22 mouse cellular contexts compared by ENCODE assay signal in genomic region chr7:110583705-110584104, GRCm38 (mm10). TPM values are rescaled to one million over a fixed set of nuclear protein-coding genes. Genes with fewer than 3 reads are reported as not detected.
DNase-seq lines count a peak whose midpoint lies in the region; ATAC-seq lines count a peak whose summit lies in the region.
"Had no signal": no experiment of that assay in that cellular context is flagged by ENCODE, and none has a peak within 500 bp of the region (broad histone marks: within the 10 kb centered on the region; RNA-seq: fewer than 3 reads in every experiment).

No protein-coding gene starts in this region.

- H3K36me3 ChIP-seq in hindbrain, embryonic 12.5 days: no peaks in the 10 kb centered on the region
- H3K36me3 ChIP-seq in hindbrain, embryonic 11.5 days (ENCODE audit: control insufficient read depth, insufficient read depth, low read length): no peaks in the 10 kb centered on the region
- H3K36me3 ChIP-seq in limb, embryonic 11.5 days (ENCODE audit: control insufficient read depth, insufficient read depth, low read length): no peaks in the 10 kb centered on the region
- no peaks in the 10 kb centered on the region for H3K36me3 ChIP-seq in limb, embryonic 10.5 days
- no peaks in the 10 kb centered on the region for H3K36me3 ChIP-seq in embryonic facial prominence, embryonic 14.5 days (ENCODE audit: control insufficient read depth, insufficient read depth, low read length)
- no peaks in the 10 kb centered on the region for H3K36me3 ChIP-seq in embryonic facial prominence, embryonic 15.5 days
- H3K36me3 ChIP-seq: limb, embryonic 12.5 days; liver, embryonic 13.5 days had no signal

- DNase-seq in hindbrain, embryonic 11.5 days (ENCODE audit: low spot score): no peak
- no peak for DNase-seq in limb, embryonic 11.5 days (ENCODE audit: low spot score)
- DNase-seq in limb, embryonic 10.5 days (ENCODE audit: low spot score): no peak
- DNase-seq in embryonic facial prominence, embryonic 14.5 days (ENCODE audit: low spot score): no peak
- DNase-seq in urinary bladder, adult 18-20 months (ENCODE audit: low spot score in 2 of 2): no peak
- DNase-seq: cerebellum, postnatal 36 days; gastrocnemius, postnatal 14 days; heart, adult 2 months; heart, postnatal 10 days; kidney, adult 11 months; kidney, postnatal 4 days; layer of hippocampus, adult 9-11 months; liver, embryonic 13.5 days; right cerebral cortex, postnatal 4 days; thymus, postnatal 14 days had no signal

- H3K27ac ChIP-seq in hindbrain, embryonic 12.5 days: no peak overlapping the region
- H3K27ac ChIP-seq in hindbrain, embryonic 11.5 days (ENCODE audit: low read depth, low read length): no peak overlapping the region
- no peak overlapping the region for H3K27ac ChIP-seq in limb, embryonic 11.5 days (replicated peaks; ENCODE audit: low read depth, low read length)
- no peak overlapping the region for H3K27ac ChIP-seq in limb, embryonic 10.5 days
- no peak overlapping the region for H3K27ac ChIP-seq in embryonic facial prominence, embryonic 14.5 days (replicated peaks; ENCODE audit: low read depth, low read length)
- H3K27ac ChIP-seq in embryonic facial prominence, embryonic 15.5 days (replicated peaks): no peak overlapping the region
- H3K27ac ChIP-seq: heart, adult 2 months; left cerebral cortex, adult 2 months; limb, embryonic 12.5 days; liver, embryonic 13.5 days had no signal

- ATAC-seq in hindbrain, embryonic 12.5 days (ENCODE audit: low FRiP score): peak; percentile 35; the same call in 1 of the 2 replicates
- ATAC-seq in hindbrain, embryonic 11.5 days (ENCODE audit: low FRiP score): no peak
- peak; percentile 13; the same call in 1 of the 2 replicates for ATAC-seq in limb, embryonic 11.5 days (ENCODE audit: insufficient number of reproducible peaks, low FRiP score, low TSS enrichment, low read depth)
- ATAC-seq in embryonic facial prominence, embryonic 14.5 days (ENCODE audit: low read depth): 0 out of 2 replicates have a peak, but pooled peaks have one; percentile 22
- ATAC-seq in embryonic facial prominence, embryonic 15.5 days (ENCODE audit: insufficient number of reproducible peaks, low FRiP score, low TSS enrichment, low read depth): 0 out of 2 replicates have a peak, but pooled peaks have one; percentile 24
- ATAC-seq: forebrain, embryonic 14.5 days; lung, postnatal 0 days had no signal

- no peaks in the 10 kb centered on the region for H3K9me3 ChIP-seq in hindbrain, embryonic 12.5 days (replicated peaks)
- no peaks in the 10 kb centered on the region for H3K9me3 ChIP-seq in hindbrain, embryonic 11.5 days (ENCODE audit: control insufficient read depth, low read length)
- no peaks in the 10 kb centered on the region for H3K9me3 ChIP-seq in limb, embryonic 11.5 days (ENCODE audit: control insufficient read depth, low read length)
- no peaks in the 10 kb centered on the region for H3K9me3 ChIP-seq in limb, embryonic 10.5 days (replicated peaks)
- H3K9me3 ChIP-seq in embryonic facial prominence, embryonic 14.5 days (ENCODE audit: control insufficient read depth, low read length): no peaks in the 10 kb centered on the region
- no peaks in the 10 kb centered on the region for H3K9me3 ChIP-seq in embryonic facial prominence, embryonic 15.5 days (replicated peaks)
- H3K9me3 ChIP-seq: limb, embryonic 12.5 days; liver, embryonic 13.5 days had no signal

- H3K9ac ChIP-seq in hindbrain, embryonic 12.5 days: no peak overlapping the region
- H3K9ac ChIP-seq in hindbrain, embryonic 11.5 days (ENCODE audit: low read depth, low read length): no peak overlapping the region
- no peak overlapping the region for H3K9ac ChIP-seq in limb, embryonic 11.5 days (ENCODE audit: low read length)
- no peak overlapping the region for H3K9ac ChIP-seq in embryonic facial prominence, embryonic 14.5 days (ENCODE audit: low read depth, low read length)
- no peak overlapping the region for H3K9ac ChIP-seq in embryonic facial prominence, embryonic 15.5 days
- H3K9ac ChIP-seq: limb, embryonic 12.5 days; liver, embryonic 13.5 days had no signal

- H3K4me3 ChIP-seq in hindbrain, embryonic 12.5 days: no peak overlapping the region
- no peak overlapping the region for H3K4me3 ChIP-seq in hindbrain, embryonic 11.5 days (ENCODE audit: low read depth, low read length)
- H3K4me3 ChIP-seq in limb, embryonic 11.5 days (ENCODE audit: low read depth, low read length): no peak overlapping the region
- H3K4me3 ChIP-seq in limb, embryonic 10.5 days: no peak overlapping the region
- no peak overlapping the region for H3K4me3 ChIP-seq in embryonic facial prominence, embryonic 14.5 days (ENCODE audit: low read depth, low read length)
- no peak overlapping the region for H3K4me3 ChIP-seq in embryonic facial prominence, embryonic 15.5 days (replicated peaks)
- H3K4me3 ChIP-seq: erythroblast, embryonic 14.5 days; heart, adult 2 months; left cerebral cortex, adult 2 months; limb, embryonic 12.5 days; liver, embryonic 13.5 days had no signal

- no peaks in the 10 kb centered on the region for H3K27me3 ChIP-seq in hindbrain, embryonic 12.5 days
- H3K27me3 ChIP-seq in hindbrain, embryonic 11.5 days (ENCODE audit: control insufficient read depth, insufficient read depth, low read length): no peaks in the 10 kb centered on the region
- H3K27me3 ChIP-seq in limb, embryonic 11.5 days (ENCODE audit: control insufficient read depth, insufficient read depth, low read length): no peaks in the 10 kb centered on the region
- H3K27me3 ChIP-seq in limb, embryonic 10.5 days (ENCODE audit: low read depth, poor library complexity, severe bottlenecking): no peaks in the 10 kb centered on the region
- no peaks in the 10 kb centered on the region for H3K27me3 ChIP-seq in embryonic facial prominence, embryonic 14.5 days (replicated peaks; ENCODE audit: control insufficient read depth, insufficient read depth, low read length)
- H3K27me3 ChIP-seq in embryonic facial prominence, embryonic 15.5 days: no peaks in the 10 kb centered on the region
- H3K27me3 ChIP-seq: limb, embryonic 12.5 days; liver, embryonic 13.5 days had no signal

- no peak overlapping the region for H3K4me2 ChIP-seq in hindbrain, embryonic 12.5 days (replicated peaks)
- H3K4me2 ChIP-seq in hindbrain, embryonic 11.5 days (replicated peaks; ENCODE audit: low read depth, low read length): no peak overlapping the region
- H3K4me2 ChIP-seq in limb, embryonic 11.5 days (ENCODE audit: low read depth, severe bottlenecking): no peak overlapping the region
- H3K4me2 ChIP-seq in embryonic facial prominence, embryonic 14.5 days (ENCODE audit: low read depth, low read length): no peak overlapping the region
- H3K4me2 ChIP-seq in embryonic facial prominence, embryonic 15.5 days (replicated peaks): no peak overlapping the region
- H3K4me2 ChIP-seq: limb, embryonic 12.5 days; liver, embryonic 13.5 days had no signal

- 94% methylated on average over 3 of the region's 3 CpGs for WGBS in hindbrain, embryonic 12.5 days
- WGBS in hindbrain, embryonic 11.5 days: 94% methylated on average over 3 of the region's 3 CpGs
- WGBS in limb, embryonic 11.5 days: 95% methylated on average over 3 of the region's 3 CpGs
- WGBS in limb, embryonic 10.5 days: 92% methylated on average over 3 of the region's 3 CpGs
- WGBS in embryonic facial prominence, embryonic 14.5 days: 100% methylated on average over 3 of the region's 3 CpGs
- WGBS in embryonic facial prominence, embryonic 15.5 days: 93% methylated on average over 3 of the region's 3 CpGs

- H3K4me1 ChIP-seq in hindbrain, embryonic 12.5 days: no peaks in the 10 kb centered on the region
- no peaks in the 10 kb centered on the region for H3K4me1 ChIP-seq in hindbrain, embryonic 11.5 days (replicated peaks; ENCODE audit: control insufficient read depth, insufficient read depth, low read length)
- no peaks in the 10 kb centered on the region for H3K4me1 ChIP-seq in limb, embryonic 11.5 days (ENCODE audit: control insufficient read depth, insufficient read depth, low read length)
- H3K4me1 ChIP-seq in limb, embryonic 10.5 days: no peaks in the 10 kb centered on the region
- no peaks in the 10 kb centered on the region; the same call in 1 of the 2 replicates for H3K4me1 ChIP-seq in embryonic facial prominence, embryonic 14.5 days (ENCODE audit: control insufficient read depth, insufficient read depth, low read length)
- 0 out of 2 replicates have a peak, but pooled peaks cover 4% of the 10 kb centered on the region for H3K4me1 ChIP-seq in embryonic facial prominence, embryonic 15.5 days
- H3K4me1 ChIP-seq: limb, embryonic 12.5 days; liver, embryonic 13.5 days had no signal

RNA-seq across cellular contexts. Expression of gene Sbf2, which starts 31.0 kb away (rescaled TPM):
- polyA plus RNA-seq in hindbrain, embryonic 12.5 days (2016; fragmentation: Nextera tagmentation; extraction: Ambion mirVana): 56.0 and 61.8 TPM in 2 replicates
- 39.1 and 48.9 TPM in 2 replicates for polyA plus RNA-seq in hindbrain, embryonic 11.5 days (2014; fragmentation: Nextera tagmentation; extraction: Ambion mirVana)
- polyA plus RNA-seq in limb, embryonic 11.5 days (2014; fragmentation: Nextera tagmentation; extraction: Ambion mirVana): 28.7 and 31.4 TPM in 2 replicates
- polyA plus RNA-seq in limb, embryonic 10.5 days (2016; fragmentation: Nextera tagmentation; extraction: Ambion mirVana): 26.8 and 28.7 TPM in 2 replicates
- polyA plus RNA-seq in embryonic facial prominence, embryonic 14.5 days (2014; fragmentation: Nextera tagmentation; extraction: Ambion mirVana): 24.8 and 24.9 TPM in 2 replicates
- polyA plus RNA-seq in embryonic facial prominence, embryonic 15.5 days (2015; fragmentation: Nextera tagmentation; extraction: Ambion mirVana): 27.7 and 28.4 TPM in 2 replicates
- polyA plus RNA-seq: erythroblast, embryonic 14.5 days had no signal

RNA-seq across cellular contexts. Expression of gene Adm, which starts 43.8 kb away (rescaled TPM):
- 4.0 and 4.2 TPM in 2 replicates for polyA plus RNA-seq in hindbrain, embryonic 12.5 days (2016; fragmentation: Nextera tagmentation; extraction: Ambion mirVana)
- 4.1 and 5.0 TPM in 2 replicates for polyA plus RNA-seq in hindbrain, embryonic 11.5 days (2014; fragmentation: Nextera tagmentation; extraction: Ambion mirVana)
- 1.4 and 1.7 TPM in 2 replicates for polyA plus RNA-seq in limb, embryonic 11.5 days (2014; fragmentation: Nextera tagmentation; extraction: Ambion mirVana)
- 1.3 and 1.6 TPM in 2 replicates for polyA plus RNA-seq in limb, embryonic 10.5 days (2016; fragmentation: Nextera tagmentation; extraction: Ambion mirVana)
- polyA plus RNA-seq in embryonic facial prominence, embryonic 14.5 days (2014; fragmentation: Nextera tagmentation; extraction: Ambion mirVana): 3.8 TPM in 2 replicates
- polyA plus RNA-seq in embryonic facial prominence, embryonic 15.5 days (2015; fragmentation: Nextera tagmentation; extraction: Ambion mirVana): 5.5 and 5.6 TPM in 2 replicates
- polyA plus RNA-seq: erythroblast, embryonic 14.5 days had no signal
